Mouse (Mus musculus) embryonic fibroblast, embryonic 13.5 days (primary cell): Measurements from ENCODE around the gene Gm21969. TPM values are rescaled to one million over a fixed set of nuclear protein-coding genes. Genes with fewer than 3 reads are reported as not detected.

Source experiments
- H3K27ac ChIP-seq: 2 replicates; pipeline ENCODE4 v1.5.1; 2012; ENCODE audit warnings: low read length, control low read depth, inconsistent platforms; ENCODE audit not compliant: insufficient read depth
- H3K4me1 ChIP-seq: 2 replicates; pipeline ENCODE4 v1.6.1; 2011; ENCODE audit warnings: low read length; ENCODE audit not compliant: control insufficient read depth, insufficient read depth
- H3K4me3 ChIP-seq: 2 replicates; pipeline ENCODE4 v1.5.1; 2011; ENCODE audit warnings: mild to moderate bottlenecking, control low read depth, low read length; ENCODE audit not compliant: insufficient read depth
- CTCF ChIP-seq: IDR thresholded peaks from 2 replicates; pipeline ENCODE4 v1.5.1; 2011; ENCODE audit warnings: mild to moderate bottlenecking, control low read depth, low read length, moderate library complexity, borderline replicate concordance; ENCODE audit not compliant: insufficient read depth
- POLR2A ChIP-seq: IDR thresholded peaks from 2 replicates; pipeline ENCODE4 v1.6.1; 2011; ENCODE audit warnings: low read depth, mild to moderate bottlenecking, control low read depth, low read length, moderate library complexity
- polyA plus RNA-seq: library from polyadenylated mRNA; stranded (reverse); fragments of >200 nt; gene quantifications from 2 replicates; pipeline ENCODE4 v1.2.4, GENCODE M21; 2011; ENCODE audit warnings: low read depth; ENCODE audit not compliant: missing spikeins, insufficient read length

Gm21969 gene
- polyA plus RNA-seq, 1 experiment, result not detected

- 0 out of 2 replicates have a peak overlapping the region, but pooled peaks have one; percentile 2 for H3K27ac ChIP-seq
- no peak for TF ChIP-seq CTCF
- TF ChIP-seq POLR2A, result no peak
- H3K4me1 ChIP-seq, result peaks cover 14% of the 10 kb centered on the region
- peak overlapping the region; percentile 85 for H3K4me3 ChIP-seq
These were observed 26.6 kb upstream of the Gm21969 start for GRCm38 (mm10) chr4:139576251-139576880.

DNA sequence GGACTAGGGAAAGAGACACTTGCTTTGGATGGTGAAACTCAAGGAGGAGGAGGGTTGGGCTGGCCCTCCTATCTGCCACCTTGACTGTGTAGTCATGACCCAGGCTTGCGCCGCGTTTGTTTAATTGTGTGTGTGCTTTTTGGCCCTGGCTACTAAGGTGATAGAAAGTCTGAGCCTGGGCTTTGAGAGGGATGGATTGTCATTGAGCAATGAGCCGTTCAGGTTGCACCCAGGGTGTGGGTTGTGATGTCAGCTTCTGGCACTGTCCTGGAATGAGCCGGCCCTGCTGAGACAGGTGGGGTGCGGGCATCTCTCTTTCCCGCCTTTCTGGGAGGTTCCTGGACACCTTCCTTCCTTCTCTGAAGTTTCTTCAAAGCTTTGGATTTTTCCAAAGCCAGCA is 26.0 kb upstream of the Gm21969 start:
- peak overlapping the region; percentile 85 for H3K4me3 ChIP-seq
- TF ChIP-seq CTCF (no peak), POLR2A (no peak)
- peaks cover 17% of the 10 kb centered on the region for H3K4me1 ChIP-seq
- 0 out of 2 replicates have a peak overlapping the region, but pooled peaks have one; percentile 2 for H3K27ac ChIP-seq

- H3K4me1 ChIP-seq, result peaks cover 31% of the 10 kb centered on the region
- peak overlapping the region; percentile 95 for H3K27ac ChIP-seq
- peak overlapping the region; percentile 85 for H3K4me3 ChIP-seq
- TF ChIP-seq POLR2A, result no peak
These were observed 24.6 kb upstream of the Gm21969 start for GRCm38 (mm10) chr4:139578389-139578788.

GRCm38 (mm10) chr4:139579003-139579402 is 24.0 kb upstream of the Gm21969 start:
- peak overlapping the region; percentile 95 for H3K27ac ChIP-seq
- H3K4me1 ChIP-seq, result peaks cover 30% of the 10 kb centered on the region
- peak overlapping the region; percentile 85 for H3K4me3 ChIP-seq
- TF ChIP-seq CTCF (no peak), POLR2A (no peak)

GRCm38 (mm10) chr4:139579466-139579865 is 23.5 kb upstream of the Gm21969 start:
- Histone ChIP-seq H3K4me3 (peak overlapping the region; percentile 3; the same call in 1 of the 2 replicates), H3K4me1 (peaks cover 30% of the 10 kb centered on the region), H3K27ac (peak overlapping the region; percentile 95)
- TF ChIP-seq CTCF (no peak), POLR2A (no peak)

DNA sequence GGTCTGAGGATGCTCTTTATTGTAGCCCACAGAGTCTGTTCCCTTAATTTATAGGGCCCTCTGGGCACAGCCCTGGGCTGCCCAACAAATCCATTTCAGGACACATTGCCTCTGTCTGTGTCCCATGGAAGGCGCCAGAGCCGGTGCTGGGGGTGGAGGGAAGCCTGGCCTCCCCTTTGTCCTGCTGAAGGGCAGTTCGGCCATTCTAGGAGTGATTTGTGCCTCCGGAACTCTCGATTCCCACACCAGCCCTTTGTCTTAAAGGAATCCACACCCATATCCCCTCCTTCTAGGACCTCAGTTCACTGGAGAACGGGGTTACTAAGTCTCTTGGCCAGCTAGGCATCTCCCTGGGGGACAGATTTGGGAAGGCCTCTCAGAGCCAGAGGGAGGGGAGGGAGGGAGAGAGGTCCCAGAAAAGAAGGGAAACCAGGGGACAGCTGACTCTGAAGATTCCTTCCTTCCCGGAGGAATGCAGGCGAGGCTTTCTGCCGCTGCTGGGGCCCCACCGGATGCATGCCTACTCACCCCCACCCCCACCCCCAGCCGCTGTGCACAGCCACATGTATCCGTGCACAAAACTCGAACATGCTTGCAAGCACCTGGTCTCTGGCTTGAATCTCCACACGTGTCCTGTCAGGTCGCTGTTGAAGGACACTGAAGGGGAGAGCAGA is 22.2 kb upstream of the Gm21969 start:
- Histone ChIP-seq H3K4me1 (peaks cover 34% of the 10 kb centered on the region), H3K4me3 (peak overlapping the region; percentile 11), H3K27ac (peak overlapping the region; percentile 95)
- TF ChIP-seq POLR2A (peak; percentile 55), CTCF (no peak)

DNA sequence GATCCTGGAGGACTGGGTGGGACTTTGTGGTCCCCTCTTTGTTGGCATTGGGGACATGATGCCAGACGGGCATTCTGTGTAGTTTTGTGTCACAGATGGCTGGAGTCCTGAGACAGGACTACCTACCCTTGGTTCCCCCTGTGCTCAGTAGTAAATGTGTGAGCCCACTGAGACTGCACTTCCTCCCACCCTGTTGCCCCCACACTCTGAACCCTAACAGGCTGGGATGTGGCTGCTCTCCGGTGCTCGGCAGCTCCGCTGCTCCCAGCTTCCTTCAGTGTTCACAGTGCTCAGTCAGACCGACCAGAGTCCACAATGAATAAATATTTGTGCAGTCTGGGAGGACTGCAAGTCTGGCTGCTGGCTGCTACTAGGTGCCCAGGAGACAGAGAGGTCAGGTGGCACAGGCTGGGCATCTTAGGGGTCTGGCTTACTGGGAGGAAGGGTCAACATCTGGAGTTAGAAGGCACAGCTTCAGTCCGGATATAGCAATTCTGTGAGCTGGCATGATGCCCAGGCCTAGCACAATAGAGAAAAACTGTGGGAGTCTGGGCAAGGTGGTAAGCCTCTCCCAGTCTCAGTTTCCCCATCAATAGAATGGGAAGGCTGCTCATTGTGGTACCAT is 21.4 kb upstream of the Gm21969 start:
- no peak for TF ChIP-seq CTCF
- Histone ChIP-seq H3K27ac (peak overlapping the region; percentile 73), H3K4me3 (no peak overlapping the region), H3K4me1 (peaks cover 34% of the 10 kb centered on the region)

- Histone ChIP-seq H3K4me1 (peaks cover 34% of the 10 kb centered on the region), H3K27ac (peak overlapping the region; percentile 11; the same call in 1 of the 2 replicates), H3K4me3 (no peak overlapping the region)
- TF ChIP-seq POLR2A (no peak), CTCF (no peak)
These were observed 20.6 kb upstream of the Gm21969 start for GRCm38 (mm10) chr4:139582346-139582745.

GRCm38 (mm10) chr4:139582903-139583302 is 20.1 kb upstream of the Gm21969 start:
- peak overlapping the region; percentile 11; the same call in 1 of the 2 replicates for H3K27ac ChIP-seq
- no peak overlapping the region for H3K4me3 ChIP-seq
- TF ChIP-seq CTCF (no peak), POLR2A (no peak)
- H3K4me1 ChIP-seq, result peaks cover 34% of the 10 kb centered on the region

GRCm38 (mm10) chr4:139583629-139584245 is 19.2 kb upstream of the Gm21969 start:
- Histone ChIP-seq H3K4me1 (peaks cover 34% of the 10 kb centered on the region), H3K4me3 (no peak overlapping the region), H3K27ac (no peak overlapping the region)
- TF ChIP-seq POLR2A (no peak), CTCF (no peak)

GRCm38 (mm10) chr4:139584704-139585103 is 18.3 kb upstream of the Gm21969 start:
- TF ChIP-seq POLR2A (no peak), CTCF (no peak)
- H3K4me1 ChIP-seq, result peaks cover 31% of the 10 kb centered on the region
- H3K27ac ChIP-seq, result no peak overlapping the region
- H3K4me3 ChIP-seq, result no peak overlapping the region
